Mouse (Mus musculus) gastrocnemius, adult 2 months (tissue): ENCODE measurements around the gene Fat3. TPM values are rescaled to one million over a fixed set of nuclear protein-coding genes. Genes with fewer than 3 reads are reported as not detected.

Source experiments
- DNase-seq: peaks from one replicate; pipeline ENCODE4 v3.0.0; 2022
- H3K27ac ChIP-seq: fragments of 200-600 bp; 2 replicates; pipeline ENCODE4 v1.8.1; 2022; ENCODE audit warnings: mild to moderate bottlenecking
- H3K4me3 ChIP-seq: fragments of 200-600 bp; 2 replicates; pipeline ENCODE4 v1.8.1; 2022; ENCODE audit warnings: mild to moderate bottlenecking, moderate library complexity
- CTCF ChIP-seq: fragments of 200-600 bp; IDR thresholded peaks from 2 replicates; pipeline ENCODE4 v1.8.1; 2022; ENCODE audit warnings: antibody characterized with exemption, mild to moderate bottlenecking, moderate library complexity
- intact Hi-C: fragments of 180-260 bp; cut with DNase I; formaldehyde crosslinking; loops from one replicate; pipeline ENCODE4 v1.15.1; 2025
- total RNA-seq, 2 experiments: library from RNA; stranded (reverse); gene quantifications; 2 replicates each; pipeline ENCODE4 v1.2.3; 2021

Gene Fat3
- total RNA-seq, 2 experiments from 2014 or later: 0.26 to 0.64 TPM

GRCm38 (mm10) chr9:16398734-16399686 is 102.1 kb downstream of the Fat3 start:
- no peak for DNase-seq
- intact Hi-C loops: no loop called here
- no peak for TF ChIP-seq CTCF

DNA sequence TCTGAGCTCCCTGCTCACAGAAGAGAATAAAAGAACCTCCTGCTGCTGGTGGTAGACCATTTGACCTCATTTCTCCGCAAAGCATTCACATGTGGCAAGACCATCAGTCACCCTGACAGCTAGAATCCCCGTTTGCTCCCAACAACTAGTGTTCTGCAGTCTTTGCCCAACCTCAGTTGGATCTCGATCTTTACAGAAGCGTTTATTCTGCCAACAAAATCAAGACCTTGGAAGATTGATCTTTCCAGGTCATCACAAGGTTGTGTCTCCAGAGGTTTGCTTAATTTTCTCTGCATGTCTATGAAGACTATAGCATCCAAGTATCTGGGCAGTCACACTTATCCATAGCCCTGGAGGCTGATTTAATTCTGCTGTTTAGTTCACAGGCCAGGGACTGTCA is 111.9 kb downstream of the Fat3 start:
- DNase-seq: no peak
- no peak overlapping the region for H3K4me3 ChIP-seq
- intact Hi-C loops: no loop called here
- no peak for TF ChIP-seq CTCF
- no peak overlapping the region for H3K27ac ChIP-seq

More at GRCm38 (mm10) chr9:16398734-16399686, 102.1 kb downstream of the Fat3 start:
- Histone ChIP-seq H3K4me3 (no peak overlapping the region), H3K27ac (no peak overlapping the region)

GRCm38 (mm10) chr9:16387527-16387926 is 113.6 kb downstream of the Fat3 start:
- intact Hi-C loops: no loop called here
- DNase-seq: no peak
- no peak overlapping the region for H3K4me3 ChIP-seq
- TF ChIP-seq CTCF: no peak
- H3K27ac ChIP-seq: no peak overlapping the region

DNA sequence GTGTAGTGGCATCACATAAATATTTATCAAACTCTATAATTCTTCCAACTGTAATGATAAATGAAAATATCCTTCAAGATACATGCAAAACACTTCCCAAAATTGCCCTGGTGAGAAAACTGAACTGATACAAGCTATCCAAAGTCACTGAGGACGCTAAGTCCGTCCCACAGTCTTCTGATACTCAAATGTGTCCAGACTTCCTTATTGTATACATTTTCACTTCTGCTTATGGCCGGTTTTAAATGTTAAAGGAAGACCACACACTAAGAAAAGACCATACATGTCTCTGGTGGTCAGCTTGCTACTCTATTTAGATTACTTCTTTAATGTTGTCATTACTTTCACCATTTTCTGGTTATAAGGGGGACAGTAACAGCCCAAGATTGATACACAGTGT is 137.4 kb downstream of the Fat3 start:
- intact Hi-C loops: no loop called here
- DNase-seq: no peak
- Histone ChIP-seq H3K4me3 (no peak overlapping the region), H3K27ac (no peak overlapping the region)
- TF ChIP-seq CTCF: no peak

DNA sequence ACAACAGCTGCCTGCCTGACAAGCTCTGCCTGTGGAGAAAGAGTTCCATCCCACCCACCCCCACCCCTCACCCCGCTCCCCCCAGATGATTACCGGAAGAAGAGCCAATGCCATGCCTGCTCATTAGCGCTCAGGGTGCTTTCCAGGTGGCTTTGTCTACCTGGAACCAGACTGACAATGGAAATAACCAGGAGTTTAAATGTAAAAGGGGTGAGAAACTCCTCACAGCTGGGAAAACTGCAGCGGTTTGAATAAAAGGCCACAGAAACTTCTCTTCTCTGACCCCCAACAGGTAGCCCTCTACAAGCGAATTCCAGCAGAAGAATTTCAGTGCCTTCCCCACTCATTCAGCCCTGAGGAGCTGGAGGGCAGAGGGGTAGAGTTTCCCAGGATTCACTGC is 139.3 kb downstream of the Fat3 start:
- no peak for TF ChIP-seq CTCF
- no peak overlapping the region for H3K27ac ChIP-seq
- no peak for DNase-seq
- H3K4me3 ChIP-seq: no peak overlapping the region
- intact Hi-C loops: no loop called here

GRCm38 (mm10) chr9:16356636-16357035 is 144.4 kb downstream of the Fat3 start:
- intact Hi-C loops: no loop called here
- Histone ChIP-seq H3K4me3 (no peak overlapping the region), H3K27ac (no peak overlapping the region)
- no peak for DNase-seq
- TF ChIP-seq CTCF: no peak

DNA sequence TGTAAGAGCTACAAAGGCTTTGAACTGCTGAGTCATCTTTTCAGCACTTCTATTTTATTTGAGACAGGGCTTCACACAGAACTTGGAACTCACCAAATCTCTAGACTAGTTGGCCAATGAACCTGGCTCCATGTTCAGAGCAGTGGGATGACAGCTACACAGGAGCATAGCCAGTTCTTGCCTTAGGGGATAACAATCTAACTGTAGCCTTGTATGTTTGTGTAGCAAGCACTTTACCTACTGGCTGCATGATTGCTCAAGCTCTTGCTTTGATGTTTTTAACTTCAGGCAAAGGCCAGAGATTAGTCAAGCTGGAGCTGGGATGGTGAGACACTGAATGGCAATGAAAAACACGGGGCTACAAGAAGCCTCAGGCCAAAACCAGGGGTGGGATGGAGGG is 146.2 kb downstream of the Fat3 start:
- no peak for DNase-seq
- intact Hi-C loops: no loop called here
- Histone ChIP-seq H3K4me3 (no peak overlapping the region), H3K27ac (no peak overlapping the region)
- no peak for TF ChIP-seq CTCF

DNA sequence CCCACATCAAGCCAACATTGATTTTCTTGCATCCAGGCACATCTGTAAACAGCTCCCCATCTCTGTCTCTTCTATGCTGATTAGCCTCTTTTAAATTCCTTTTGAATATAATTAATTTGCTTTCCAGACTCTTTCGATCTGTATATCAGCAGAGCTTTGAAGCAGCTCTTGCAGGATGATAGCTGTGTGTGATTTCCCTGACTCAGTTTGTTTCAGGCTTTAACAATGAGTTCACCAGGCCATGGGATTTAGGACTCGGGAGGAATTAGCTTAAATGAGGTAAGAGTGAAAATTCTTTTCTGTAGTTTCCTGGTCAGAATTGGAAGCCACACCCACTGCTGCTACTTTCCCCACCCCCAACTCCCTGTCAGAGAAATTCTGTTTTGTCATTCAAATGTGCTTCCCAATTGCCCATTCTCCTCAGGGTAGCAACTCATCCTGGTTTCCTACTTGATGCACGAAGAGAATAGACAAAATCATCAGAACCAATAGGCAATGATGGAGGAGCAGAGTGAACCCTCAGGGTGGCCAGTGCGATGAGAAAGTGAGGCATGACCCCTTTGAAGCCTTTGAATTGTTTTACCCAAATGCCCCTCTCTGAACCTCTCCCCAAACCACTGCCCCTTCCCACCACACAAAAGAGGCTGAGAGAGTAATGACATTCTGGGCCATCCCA is 147.9 kb downstream of the Fat3 start:
- intact Hi-C loops: no loop called here
- no peak for DNase-seq
- TF ChIP-seq CTCF: no peak
- Histone ChIP-seq H3K27ac (no peak overlapping the region), H3K4me3 (no peak overlapping the region)

DNA sequence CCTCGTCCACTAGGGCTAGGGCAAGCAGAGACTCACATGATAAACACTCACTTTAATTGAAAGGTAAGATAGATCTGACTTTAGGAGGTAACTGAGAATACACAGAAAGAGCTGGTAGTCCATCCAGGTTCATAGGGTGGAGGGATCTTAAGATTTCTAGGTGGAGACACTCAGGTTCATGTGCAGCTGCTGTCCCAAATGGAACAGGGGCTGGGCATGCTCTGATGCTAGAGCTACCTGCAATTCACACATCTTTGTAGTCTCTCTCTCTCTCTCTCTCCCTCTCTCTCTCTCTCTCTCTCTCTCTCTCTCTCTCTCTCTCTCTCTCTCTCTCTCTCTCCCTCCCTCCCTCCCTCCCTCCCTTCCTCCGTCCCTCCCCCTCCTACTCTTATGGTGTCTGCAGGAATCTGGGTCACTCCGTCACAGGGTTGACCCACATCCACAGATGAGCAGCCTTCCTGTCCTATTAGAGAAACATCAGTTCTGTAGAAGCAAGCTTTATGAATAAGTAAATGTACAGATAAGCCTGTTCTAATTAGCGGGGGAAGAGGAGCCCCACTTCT is 148.5 kb downstream of the Fat3 start:
- intact Hi-C loops: no loop called here
- Histone ChIP-seq H3K4me3 (no peak overlapping the region), H3K27ac (no peak overlapping the region)
- no peak for DNase-seq
- no peak for TF ChIP-seq CTCF

DNA sequence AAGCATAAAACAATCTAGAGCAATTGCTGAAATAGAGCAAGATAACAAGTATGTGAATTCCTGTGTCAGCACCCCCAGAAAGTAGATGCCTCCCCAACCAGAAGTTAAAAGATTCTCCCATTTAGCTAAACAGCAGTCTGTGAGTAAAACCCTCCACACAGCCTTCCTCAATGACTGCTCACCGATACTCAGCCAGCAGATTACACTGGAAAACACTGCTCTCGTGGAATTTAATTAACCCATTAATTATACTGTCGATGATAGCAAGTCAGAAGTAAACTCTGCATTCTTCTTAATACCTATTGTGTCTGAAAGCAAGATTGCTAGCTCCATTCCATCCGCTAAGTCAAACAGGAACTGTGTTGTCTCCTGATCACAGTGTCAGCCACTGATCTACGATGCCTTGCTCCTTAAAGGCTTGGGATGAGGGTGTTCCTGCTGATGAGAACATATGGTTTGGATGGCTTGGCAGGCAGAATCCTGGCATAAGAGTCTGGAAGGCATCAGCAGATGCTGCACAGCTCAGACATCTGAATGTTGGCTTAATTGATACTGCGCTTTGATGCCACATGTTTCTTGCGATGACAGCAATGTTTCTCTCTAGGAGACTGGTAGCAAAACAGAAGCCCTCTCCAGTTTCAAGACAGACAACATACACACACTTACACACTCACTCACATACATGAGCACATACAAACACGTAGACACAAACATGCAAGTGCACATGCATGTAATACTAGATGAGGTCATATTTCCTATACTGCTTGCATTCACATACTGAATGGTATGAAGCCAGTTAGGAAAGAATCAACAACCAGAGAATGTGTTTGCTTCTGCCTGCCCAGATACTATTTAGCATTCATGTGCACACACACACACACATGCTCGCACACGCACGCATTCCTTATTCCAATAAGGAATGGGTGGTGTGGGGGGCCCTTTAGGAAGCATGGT is 155.9 kb downstream of the Fat3 start:
- no peak for TF ChIP-seq CTCF
- no peak overlapping the region for H3K4me3 ChIP-seq
- no peak overlapping the region for H3K27ac ChIP-seq
- DNase-seq: no peak
- intact Hi-C loops: no loop called here

- no peak for TF ChIP-seq CTCF
- no peak overlapping the region for H3K4me3 ChIP-seq
- no peak overlapping the region for H3K27ac ChIP-seq
- DNase-seq: no peak
- intact Hi-C loops: no loop called here
These were observed 157.9 kb downstream of the Fat3 start for GRCm38 (mm10) chr9:16343191-16343590.

DNA sequence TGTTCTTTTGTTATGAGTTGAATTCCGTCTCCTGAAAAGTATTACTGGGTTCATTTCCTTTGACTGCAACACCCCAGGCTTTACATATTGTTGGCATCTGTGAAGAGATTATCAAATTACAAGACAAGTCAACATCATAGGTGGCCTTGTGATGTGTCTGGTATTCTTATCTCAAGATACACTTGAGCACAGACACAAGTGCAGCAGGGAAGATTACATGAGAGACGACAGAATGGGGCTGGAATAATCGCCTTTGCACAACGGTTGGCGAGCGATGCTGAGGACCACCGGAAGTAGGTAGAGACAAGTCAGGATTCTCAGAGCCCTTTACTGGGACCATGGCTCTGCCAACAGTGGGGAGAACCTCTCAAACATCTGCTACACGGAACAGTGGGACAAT is 158.5 kb downstream of the Fat3 start:
- no peak overlapping the region for H3K27ac ChIP-seq
- intact Hi-C loops: no loop called here
- no peak for DNase-seq
- no peak overlapping the region for H3K4me3 ChIP-seq
- TF ChIP-seq CTCF: no peak
